Mouse (Mus musculus): ENCODE data around the gene Tnfaip2. TPM values are rescaled to one million over a fixed set of nuclear protein-coding genes. Genes with fewer than 3 reads are reported as not detected.

Tnfaip2 gene
- polyA plus RNA-seq, 1 experiment from 2014 or later, result 11.2 TPM

GRCm38 (mm10) chr12:111494931-111495330 lies 52.7 kb downstream of the Tnfaip2 start:
- H3K4me1 ChIP-seq (ENCODE audit: control insufficient read depth, insufficient read depth, low read length), result no peaks in the 10 kb centered on the region
- H3K27ac ChIP-seq (ENCODE audit: low read depth, low read length), result no peak overlapping the region
- H3K4me3 ChIP-seq (ENCODE audit: low read depth, low read length), result no peak overlapping the region
- H3K27me3 ChIP-seq (ENCODE audit: control insufficient read depth, insufficient read depth, low read length), result peaks cover 2% of the 10 kb centered on the region; the same call in 1 of the 2 replicates
- H3K4me2 ChIP-seq, result no peak overlapping the region
- no peaks in the 10 kb centered on the region for H3K9me3 ChIP-seq (replicated peaks; ENCODE audit: control insufficient read depth, low read length)
- no peaks in the 10 kb centered on the region for H3K36me3 ChIP-seq (ENCODE audit: control insufficient read depth, insufficient read depth, low read length)
- 63% methylated on average over 4 of the region's 4 CpGs for WGBS (ENCODE audit: insufficient replicate concordance)
- H3K9ac ChIP-seq (ENCODE audit: low read depth, low read length), result no peak overlapping the region
- ATAC-seq (replicated peaks; ENCODE audit: insufficient number of reproducible peaks, low FRiP score, low TSS enrichment), result no peak

- H3K4me3 ChIP-seq (ENCODE audit: low read depth, low read length), result no peak overlapping the region
- H3K4me2 ChIP-seq, result no peak overlapping the region
- 46% methylated on average over 2 of the region's 2 CpGs for WGBS (ENCODE audit: insufficient replicate concordance)
- H3K4me1 ChIP-seq (ENCODE audit: control insufficient read depth, insufficient read depth, low read length), result no peaks in the 10 kb centered on the region
- no peak overlapping the region for H3K9ac ChIP-seq (ENCODE audit: low read depth, low read length)
- no peaks in the 10 kb centered on the region for H3K27me3 ChIP-seq (ENCODE audit: control insufficient read depth, insufficient read depth, low read length)
- no peaks in the 10 kb centered on the region for H3K36me3 ChIP-seq (ENCODE audit: control insufficient read depth, insufficient read depth, low read length)
- H3K9me3 ChIP-seq (replicated peaks; ENCODE audit: control insufficient read depth, low read length), result no peaks in the 10 kb centered on the region
- ATAC-seq (replicated peaks; ENCODE audit: insufficient number of reproducible peaks, low FRiP score, low TSS enrichment), result no peak
- no peak overlapping the region for H3K27ac ChIP-seq (ENCODE audit: low read depth, low read length)
These were observed 54.8 kb downstream of the Tnfaip2 start for GRCm38 (mm10) chr12:111497076-111497475.

GRCm38 (mm10) chr12:111499617-111500016 lies 57.3 kb downstream of the Tnfaip2 start:
- WGBS (ENCODE audit: insufficient replicate concordance), result 48% methylated on average over 5 of the region's 5 CpGs
- no peak for ATAC-seq (replicated peaks; ENCODE audit: insufficient number of reproducible peaks, low FRiP score, low TSS enrichment)
- Histone ChIP-seq H3K27ac (ENCODE audit: low read depth, low read length) (no peak overlapping the region), H3K4me1 (ENCODE audit: control insufficient read depth, insufficient read depth, low read length) (no peaks in the 10 kb centered on the region), H3K4me3 (ENCODE audit: low read depth, low read length) (no peak overlapping the region), H3K36me3 (ENCODE audit: control insufficient read depth, insufficient read depth, low read length) (no peaks in the 10 kb centered on the region), H3K27me3 (ENCODE audit: control insufficient read depth, insufficient read depth, low read length) (no peaks in the 10 kb centered on the region), H3K4me2 (no peak overlapping the region), H3K9ac (ENCODE audit: low read depth, low read length) (no peak overlapping the region), H3K9me3 (replicated peaks; ENCODE audit: control insufficient read depth, low read length) (no peaks in the 10 kb centered on the region)

GRCm38 (mm10) chr12:111500725-111501124 lies 58.5 kb downstream of the Tnfaip2 start:
- H3K4me2 ChIP-seq, result no peak overlapping the region
- H3K9ac ChIP-seq (ENCODE audit: low read depth, low read length), result no peak overlapping the region
- no peak overlapping the region for H3K27ac ChIP-seq (ENCODE audit: low read depth, low read length)
- no peaks in the 10 kb centered on the region for H3K36me3 ChIP-seq (ENCODE audit: control insufficient read depth, insufficient read depth, low read length)
- H3K4me1 ChIP-seq (ENCODE audit: control insufficient read depth, insufficient read depth, low read length), result no peaks in the 10 kb centered on the region
- WGBS (ENCODE audit: insufficient replicate concordance), result 29% methylated on average over 5 of the region's 5 CpGs
- H3K4me3 ChIP-seq (ENCODE audit: low read depth, low read length), result no peak overlapping the region
- H3K27me3 ChIP-seq (ENCODE audit: control insufficient read depth, insufficient read depth, low read length), result no peaks in the 10 kb centered on the region
- H3K9me3 ChIP-seq (replicated peaks; ENCODE audit: control insufficient read depth, low read length), result no peaks in the 10 kb centered on the region
- no peak for ATAC-seq (replicated peaks; ENCODE audit: insufficient number of reproducible peaks, low FRiP score, low TSS enrichment)

- H3K36me3 ChIP-seq (ENCODE audit: control insufficient read depth, insufficient read depth, low read length), result no peaks in the 10 kb centered on the region
- ATAC-seq (replicated peaks; ENCODE audit: insufficient number of reproducible peaks, low FRiP score, low TSS enrichment), result no peak
- H3K9me3 ChIP-seq (replicated peaks; ENCODE audit: control insufficient read depth, low read length), result no peaks in the 10 kb centered on the region
- no peak overlapping the region for H3K4me3 ChIP-seq (ENCODE audit: low read depth, low read length)
- H3K27me3 ChIP-seq (ENCODE audit: control insufficient read depth, insufficient read depth, low read length), result 0 out of 2 replicates have a peak, but pooled peaks cover 3% of the 10 kb centered on the region
- H3K9ac ChIP-seq (ENCODE audit: low read depth, low read length), result no peak overlapping the region
- H3K4me1 ChIP-seq (ENCODE audit: control insufficient read depth, insufficient read depth, low read length), result no peaks in the 10 kb centered on the region
- 74% methylated on average over 12 of the region's 12 CpGs for WGBS (ENCODE audit: insufficient replicate concordance)
- no peak overlapping the region for H3K27ac ChIP-seq (ENCODE audit: low read depth, low read length)
- no peak overlapping the region for H3K4me2 ChIP-seq
These were observed 60.8 kb downstream of the Tnfaip2 start for GRCm38 (mm10) chr12:111503063-111503567.

GRCm38 (mm10) chr12:111503571-111503970 lies 61.3 kb downstream of the Tnfaip2 start:
- 0 out of 2 replicates have a peak, but pooled peaks cover 3% of the 10 kb centered on the region for H3K27me3 ChIP-seq (ENCODE audit: control insufficient read depth, insufficient read depth, low read length)
- H3K4me1 ChIP-seq (ENCODE audit: control insufficient read depth, insufficient read depth, low read length), result no peaks in the 10 kb centered on the region
- no peak overlapping the region for H3K4me2 ChIP-seq
- no peak overlapping the region for H3K27ac ChIP-seq (ENCODE audit: low read depth, low read length)
- ATAC-seq (replicated peaks; ENCODE audit: insufficient number of reproducible peaks, low FRiP score, low TSS enrichment), result no peak
- no peak overlapping the region for H3K9ac ChIP-seq (ENCODE audit: low read depth, low read length)
- WGBS (ENCODE audit: insufficient replicate concordance), result 67% methylated on average over 5 of the region's 5 CpGs
- no peaks in the 10 kb centered on the region for H3K9me3 ChIP-seq (replicated peaks; ENCODE audit: control insufficient read depth, low read length)
- no peak overlapping the region for H3K4me3 ChIP-seq (ENCODE audit: low read depth, low read length)
- H3K36me3 ChIP-seq (ENCODE audit: control insufficient read depth, insufficient read depth, low read length), result no peaks in the 10 kb centered on the region

Other genes starting within 250 kb of the Tnfaip2 start
- 1.3 and 2.2 TPM in 2 replicates for gene Amn, start 171.4 kb upstream of the Tnfaip2 start, polyA plus RNA-seq (2014; fragmentation: Nextera tagmentation; extraction: Ambion mirVana)
- gene Cdc42bpb, start 64.8 kb upstream of the Tnfaip2 start, polyA plus RNA-seq (2014; fragmentation: Nextera tagmentation; extraction: Ambion mirVana), result 25.4 and 33.2 TPM in 2 replicates
- 0.50 TPM in 1 of 2 replicates, not detected in the other for gene Lbhd2, start 35.7 kb upstream of the Tnfaip2 start, polyA plus RNA-seq (2014; fragmentation: Nextera tagmentation; extraction: Ambion mirVana)
- gene Exoc3l4, start 25.5 kb upstream of the Tnfaip2 start, polyA plus RNA-seq (2014; fragmentation: Nextera tagmentation; extraction: Ambion mirVana), result 11.3 and 11.6 TPM in 2 replicates
- 5.5 and 6.2 TPM in 2 replicates for gene Gm266, start 43.4 kb downstream of the Tnfaip2 start, polyA plus RNA-seq (2014; fragmentation: Nextera tagmentation; extraction: Ambion mirVana)
- gene Eif5, start 95.5 kb downstream of the Tnfaip2 start, polyA plus RNA-seq (2014; fragmentation: Nextera tagmentation; extraction: Ambion mirVana), result 478 and 505 TPM in 2 replicates
- 45.7 and 47.7 TPM in 2 replicates for gene Mark3, start 132.1 kb downstream of the Tnfaip2 start, polyA plus RNA-seq (2014; fragmentation: Nextera tagmentation; extraction: Ambion mirVana)
- 454 and 458 TPM in 2 replicates for gene Ckb, start 229.9 kb downstream of the Tnfaip2 start, polyA plus RNA-seq (2014; fragmentation: Nextera tagmentation; extraction: Ambion mirVana)
- 3.4 and 4.6 TPM in 2 replicates for gene Trmt61a, start 235.6 kb downstream of the Tnfaip2 start, polyA plus RNA-seq (2014; fragmentation: Nextera tagmentation; extraction: Ambion mirVana)